Mouse (Mus musculus): ENCODE measurements at regions not wholly inside any gene's neighbourhood (a gene's known extent, or its start where the extent isn't known, plus 50 kb on each side); places are given as distances from the start of the nearest gene placed in this dataset.

GRCm38 (mm10) chr16:73107608-73108007 is 799.5 kb downstream of the Robo1 start:
- Histone ChIP-seq H3K9me3 (replicated peaks) (peaks cover 12% of the 10 kb centered on the region), H3K4me3 (ENCODE audit: low read depth, low read length) (no peak overlapping the region), H3K4me1 (ENCODE audit: insufficient read depth, low read depth, low read length) (no peaks in the 10 kb centered on the region), H3K36me3 (replicated peaks) (no peaks in the 10 kb centered on the region), H3K27me3 (ENCODE audit: insufficient read depth, low read length) (no peaks in the 10 kb centered on the region)
- DNase-seq (ENCODE audit: low spot score) (no peak), ATAC-seq (ENCODE audit: extremely low read depth, insufficient number of reproducible peaks, low FRiP score, poor library complexity, severe bottlenecking) (no peak)
- no peak for TF ChIP-seq TAL1 (conservative IDR thresholded peaks at IDR 0.05; ENCODE audit: low read depth, low read length)
- TF ChIP-seq GATA2 (IDR thresholded peaks at IDR 0.05; ENCODE audit: borderline replicate concordance, low read depth, low read length): no peak
- no peak for TF ChIP-seq CTCF (IDR thresholded peaks at IDR 0.05; ENCODE audit: low read depth, low read length)
- no peak for TF ChIP-seq POLR2AphosphoS5 (IDR thresholded peaks at IDR 0.05; ENCODE audit: insufficient replicate concordance, low read depth, low read length)
- TF ChIP-seq GATA1 (IDR thresholded peaks at IDR 0.05; ENCODE audit: borderline replicate concordance, low read length): no peak

GRCm38 (mm10) chr16:73105496-73105895 is 797.4 kb downstream of the Robo1 start:
- ATAC-seq (ENCODE audit: extremely low read depth, insufficient number of reproducible peaks, low FRiP score, poor library complexity, severe bottlenecking) (no peak), DNase-seq (ENCODE audit: low spot score) (no peak)
- H3K36me3 ChIP-seq (replicated peaks): no peaks in the 10 kb centered on the region
- no peaks in the 10 kb centered on the region for H3K4me1 ChIP-seq (ENCODE audit: insufficient read depth, low read depth, low read length)
- peaks cover 14% of the 10 kb centered on the region for H3K9me3 ChIP-seq (replicated peaks)
- TF ChIP-seq CTCF (IDR thresholded peaks at IDR 0.05; ENCODE audit: low read depth, low read length) (no peak), POLR2AphosphoS5 (IDR thresholded peaks at IDR 0.05; ENCODE audit: insufficient replicate concordance, low read depth, low read length) (no peak), GATA2 (IDR thresholded peaks at IDR 0.05; ENCODE audit: borderline replicate concordance, low read depth, low read length) (no peak), GATA1 (IDR thresholded peaks at IDR 0.05; ENCODE audit: borderline replicate concordance, low read length) (no peak), TAL1 (conservative IDR thresholded peaks at IDR 0.05; ENCODE audit: low read depth, low read length) (no peak)
- no peaks in the 10 kb centered on the region for H3K27me3 ChIP-seq (ENCODE audit: insufficient read depth, low read length)
- no peak overlapping the region for H3K4me3 ChIP-seq (ENCODE audit: low read depth, low read length)

- DNase-seq (ENCODE audit: low spot score) (no peak), ATAC-seq (ENCODE audit: extremely low read depth, insufficient number of reproducible peaks, low FRiP score, poor library complexity, severe bottlenecking) (no peak)
- TF ChIP-seq TAL1 (conservative IDR thresholded peaks at IDR 0.05; ENCODE audit: low read depth, low read length) (no peak), GATA1 (IDR thresholded peaks at IDR 0.05; ENCODE audit: borderline replicate concordance, low read length) (no peak), POLR2AphosphoS5 (IDR thresholded peaks at IDR 0.05; ENCODE audit: insufficient replicate concordance, low read depth, low read length) (no peak), CTCF (IDR thresholded peaks at IDR 0.05; ENCODE audit: low read depth, low read length) (no peak), GATA2 (IDR thresholded peaks at IDR 0.05; ENCODE audit: borderline replicate concordance, low read depth, low read length) (no peak)
- Histone ChIP-seq H3K4me1 (ENCODE audit: insufficient read depth, low read depth, low read length) (no peaks in the 10 kb centered on the region), H3K9me3 (replicated peaks) (peaks cover 12% of the 10 kb centered on the region; the same call in 1 of the 2 replicates), H3K27me3 (ENCODE audit: insufficient read depth, low read length) (no peaks in the 10 kb centered on the region), H3K36me3 (replicated peaks) (no peaks in the 10 kb centered on the region), H3K4me3 (ENCODE audit: low read depth, low read length) (no peak overlapping the region)
Observed at GRCm38 (mm10) chr16:73100273-73100672, 792.2 kb downstream of the Robo1 start.

GRCm38 (mm10) chr16:73098760-73099159 is 790.7 kb downstream of the Robo1 start:
- no peak overlapping the region for H3K4me3 ChIP-seq (ENCODE audit: low read depth, low read length)
- no peaks in the 10 kb centered on the region for H3K27me3 ChIP-seq (ENCODE audit: insufficient read depth, low read length)
- TF ChIP-seq POLR2AphosphoS5 (IDR thresholded peaks at IDR 0.05; ENCODE audit: insufficient replicate concordance, low read depth, low read length): no peak
- TF ChIP-seq GATA2 (IDR thresholded peaks at IDR 0.05; ENCODE audit: borderline replicate concordance, low read depth, low read length): no peak
- no peak for TF ChIP-seq GATA1 (IDR thresholded peaks at IDR 0.05; ENCODE audit: borderline replicate concordance, low read length)
- no peak for TF ChIP-seq TAL1 (conservative IDR thresholded peaks at IDR 0.05; ENCODE audit: low read depth, low read length)
- no peak for TF ChIP-seq CTCF (IDR thresholded peaks at IDR 0.05; ENCODE audit: low read depth, low read length)
- no peak for ATAC-seq (ENCODE audit: extremely low read depth, insufficient number of reproducible peaks, low FRiP score, poor library complexity, severe bottlenecking)
- H3K36me3 ChIP-seq (replicated peaks): no peaks in the 10 kb centered on the region
- H3K9me3 ChIP-seq (replicated peaks): peaks cover 17% of the 10 kb centered on the region
- H3K4me1 ChIP-seq (ENCODE audit: insufficient read depth, low read depth, low read length): no peaks in the 10 kb centered on the region
- no peak for DNase-seq (ENCODE audit: low spot score)

GRCm38 (mm10) chr16:73097176-73097575 is 789.1 kb downstream of the Robo1 start:
- no peak for ATAC-seq (ENCODE audit: extremely low read depth, insufficient number of reproducible peaks, low FRiP score, poor library complexity, severe bottlenecking)
- no peak for DNase-seq (ENCODE audit: low spot score)

GRCm38 (mm10) chr16:73096091-73097083 is 788.3 kb downstream of the Robo1 start:
- ATAC-seq (ENCODE audit: extremely low read depth, insufficient number of reproducible peaks, low FRiP score, poor library complexity, severe bottlenecking) (no peak), DNase-seq (ENCODE audit: low spot score) (no peak)
- Histone ChIP-seq H3K4me1 (ENCODE audit: insufficient read depth, low read depth, low read length) (no peaks in the 10 kb centered on the region), H3K36me3 (replicated peaks) (no peaks in the 10 kb centered on the region), H3K4me3 (ENCODE audit: low read depth, low read length) (no peak overlapping the region), H3K27me3 (ENCODE audit: insufficient read depth, low read length) (no peaks in the 10 kb centered on the region), H3K9me3 (replicated peaks) (peaks cover 17% of the 10 kb centered on the region)
- TF ChIP-seq CTCF (IDR thresholded peaks at IDR 0.05; ENCODE audit: low read depth, low read length) (no peak), GATA2 (IDR thresholded peaks at IDR 0.05; ENCODE audit: borderline replicate concordance, low read depth, low read length) (no peak), GATA1 (IDR thresholded peaks at IDR 0.05; ENCODE audit: borderline replicate concordance, low read length) (no peak), TAL1 (conservative IDR thresholded peaks at IDR 0.05; ENCODE audit: low read depth, low read length) (no peak), POLR2AphosphoS5 (IDR thresholded peaks at IDR 0.05; ENCODE audit: insufficient replicate concordance, low read depth, low read length) (no peak)

More at GRCm38 (mm10) chr16:73097176-73097575, 789.1 kb downstream of the Robo1 start:
- H3K27me3 ChIP-seq (ENCODE audit: insufficient read depth, low read length): no peaks in the 10 kb centered on the region
- peaks cover 17% of the 10 kb centered on the region for H3K9me3 ChIP-seq (replicated peaks)
- no peaks in the 10 kb centered on the region for H3K36me3 ChIP-seq (replicated peaks)
- TF ChIP-seq POLR2AphosphoS5 (IDR thresholded peaks at IDR 0.05; ENCODE audit: insufficient replicate concordance, low read depth, low read length): no peak
- H3K4me1 ChIP-seq (ENCODE audit: insufficient read depth, low read depth, low read length): no peaks in the 10 kb centered on the region
- H3K4me3 ChIP-seq (ENCODE audit: low read depth, low read length): no peak overlapping the region

All from G1E (cell line).